Mouse (Mus musculus) intestine, embryonic 15.5 days (tissue): Measurements from ENCODE around the gene Htra1. TPM values are rescaled to one million over a fixed set of nuclear protein-coding genes. Genes with fewer than 3 reads are reported as not detected.

Source experiments
- ATAC-seq: fragments of 200-750 bp; cut with Nextera tagmentation; 2 replicates; pipeline ENCODE4 v1.8.0; 2017; ENCODE audit warnings: moderate TSS enrichment, moderate library complexity
- H3K27ac ChIP-seq: fragments of 300-500 bp; sonication (generic); 2 replicates; pipeline ENCODE4 v1.5.1; 2015; ENCODE audit warnings: mild to moderate bottlenecking, inconsistent platforms
- H3K27me3 ChIP-seq: fragments of 300-500 bp; sonication (generic); replicated peaks from 2 replicates; pipeline ENCODE4 v1.6.1; 2015; ENCODE audit warnings: inconsistent platforms
- H3K36me3 ChIP-seq: fragments of 300-500 bp; sonication (generic); 2 replicates; pipeline ENCODE4 v1.6.1; 2015; ENCODE audit warnings: inconsistent platforms
- H3K4me1 ChIP-seq: fragments of 300-500 bp; sonication (generic); replicated peaks from 2 replicates; pipeline ENCODE4 v1.6.1; 2015; ENCODE audit warnings: inconsistent platforms
- H3K4me2 ChIP-seq: fragments of 300-500 bp; sonication (generic); replicated peaks from 2 replicates; pipeline ENCODE4 v1.6.1; 2015; ENCODE audit warnings: mild to moderate bottlenecking, inconsistent platforms
- H3K4me3 ChIP-seq: fragments of 300-500 bp; sonication (generic); replicated peaks from 2 replicates; pipeline ENCODE4 v1.5.1; 2015; ENCODE audit warnings: inconsistent platforms
- H3K9ac ChIP-seq: fragments of 300-500 bp; sonication (generic); 2 replicates; pipeline ENCODE4 v1.6.1; 2015; ENCODE audit warnings: inconsistent platforms
- H3K9me3 ChIP-seq: fragments of 300-500 bp; sonication (generic); 2 replicates; pipeline ENCODE4 v1.6.1; 2016; ENCODE audit warnings: inconsistent platforms
- WGBS: fragments of 180-500 bp; shearing (Covaris S2); methylation state at CpG from one replicate; pipeline ENCODE4 v1.1.7; 2015; 5-methylcytosine and 5-hydroxymethylcytosine counted together
- polyA plus RNA-seq: library from polyadenylated mRNA; unstranded; fragments of >200 nt; fragmentation: Nextera tagmentation; extraction: Ambion mirVana; gene quantifications from 2 replicates; pipeline ENCODE4 v1.2.1, GENCODE M21; 2015

Gene Htra1
- polyA plus RNA-seq: 16.9 and 18.8 TPM in 2 replicates

DNA sequence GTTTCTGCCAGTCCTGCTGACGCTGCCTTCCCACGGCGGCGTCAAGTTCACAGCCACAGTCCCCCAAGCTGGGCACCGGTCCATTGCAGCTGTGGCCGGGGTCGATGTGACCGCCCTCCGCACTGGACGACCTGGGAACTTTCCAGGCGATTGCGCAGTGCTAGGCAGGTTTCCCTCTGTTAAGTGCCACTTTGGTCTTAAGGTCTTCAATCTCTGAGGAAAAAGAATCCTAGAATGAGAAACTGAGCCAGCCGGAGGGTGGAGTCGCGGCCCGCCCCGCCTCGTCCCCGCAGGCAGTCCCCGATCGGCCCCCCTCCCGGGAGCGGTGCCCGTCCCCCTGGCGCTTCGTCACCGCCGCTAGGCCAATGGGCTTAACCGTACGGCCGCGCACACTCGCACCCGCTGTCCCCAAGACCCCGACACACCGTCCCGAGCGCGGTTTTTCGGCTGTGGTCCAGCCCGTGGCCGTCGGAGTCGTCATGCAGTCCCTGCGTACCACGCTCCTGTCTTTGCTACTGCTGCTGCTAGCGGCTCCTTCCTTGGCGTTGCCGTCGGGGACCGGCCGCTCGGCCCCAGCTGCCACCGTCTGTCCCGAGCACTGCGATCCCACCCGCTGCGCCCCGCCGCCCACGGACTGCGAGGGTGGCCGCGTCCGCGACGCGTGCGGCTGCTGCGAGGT lies at the start of gene Htra1:
Htra1 (plus strand) TSS at position 319 of the 679 bp plus-strand sequence.
- peak within 1 kb of the TSS; percentile 54 for H3K9ac ChIP-seq
- H3K4me1 ChIP-seq: peaks cover 15% of the 10 kb centered on the region
- no peaks in the 10 kb centered on the region for H3K9me3 ChIP-seq
- H3K27ac ChIP-seq: no peak within 1 kb of the TSS
- H3K4me3 ChIP-seq: peak within 1 kb of the TSS; percentile 57
- under 1% methylated on average over 70 of the region's 70 CpGs for WGBS
- H3K4me2 ChIP-seq: peak within 1 kb of the TSS; percentile 94
- peak; percentile 88 for ATAC-seq
- no peaks in the 10 kb centered on the region for H3K36me3 ChIP-seq
- peaks cover 60% of the 10 kb centered on the region for H3K27me3 ChIP-seq

DNA sequence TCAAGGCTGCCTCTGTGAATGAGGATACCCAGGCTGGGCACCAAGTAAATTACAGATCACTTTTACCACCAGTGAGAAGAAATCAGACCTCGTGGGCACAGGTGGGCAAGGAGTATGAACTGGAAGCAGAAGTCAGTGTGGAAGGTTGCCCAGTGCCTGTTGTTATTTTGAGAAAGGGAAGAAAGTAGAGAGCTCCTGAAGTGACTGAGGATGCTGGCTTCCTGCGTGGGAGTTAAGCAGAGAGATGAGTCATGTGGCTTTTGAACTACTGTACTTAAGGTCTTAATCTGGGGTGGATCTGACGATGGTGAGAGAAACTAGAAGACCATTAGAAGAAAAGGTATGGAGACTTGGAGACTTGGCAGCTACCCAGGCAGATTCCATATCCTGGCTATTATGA lies 49.7 kb upstream of the Htra1 start:
- Histone ChIP-seq H3K4me1 (no peaks in the 10 kb centered on the region), H3K4me3 (no peak overlapping the region), H3K27me3 (no peaks in the 10 kb centered on the region), H3K9ac (no peak overlapping the region), H3K27ac (no peak overlapping the region), H3K4me2 (no peak overlapping the region), H3K9me3 (no peaks in the 10 kb centered on the region), H3K36me3 (no peaks in the 10 kb centered on the region)
- no peak for ATAC-seq
- 78% methylated on average over 3 of the region's 3 CpGs for WGBS

DNA sequence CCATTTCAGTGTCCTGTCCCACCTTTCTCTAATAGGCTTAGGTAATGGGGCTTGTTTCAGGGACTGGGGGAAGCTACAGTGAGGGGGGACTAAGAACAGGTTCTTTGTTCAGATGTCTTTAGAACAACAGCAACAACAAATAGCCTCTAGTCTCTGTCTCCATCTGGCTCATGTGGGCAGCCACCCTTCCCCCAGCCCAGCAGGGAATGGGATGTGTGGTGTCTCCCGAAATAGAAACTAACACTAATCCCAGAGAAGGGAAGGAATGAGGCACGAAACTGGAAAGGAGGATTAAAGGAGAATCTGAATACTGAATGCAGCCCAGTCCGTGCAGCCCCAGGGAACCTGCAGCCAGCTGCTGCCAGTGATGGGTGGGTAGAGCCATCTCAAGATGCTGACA lies 48.0 kb upstream of the Htra1 start:
- Histone ChIP-seq H3K4me2 (no peak overlapping the region), H3K4me3 (no peak overlapping the region), H3K27ac (no peak overlapping the region), H3K27me3 (no peaks in the 10 kb centered on the region), H3K9ac (no peak overlapping the region), H3K36me3 (no peaks in the 10 kb centered on the region), H3K4me1 (no peaks in the 10 kb centered on the region), H3K9me3 (no peaks in the 10 kb centered on the region)
- 50% methylated on average over 3 of the region's 3 CpGs for WGBS
- ATAC-seq: no peak

DNA sequence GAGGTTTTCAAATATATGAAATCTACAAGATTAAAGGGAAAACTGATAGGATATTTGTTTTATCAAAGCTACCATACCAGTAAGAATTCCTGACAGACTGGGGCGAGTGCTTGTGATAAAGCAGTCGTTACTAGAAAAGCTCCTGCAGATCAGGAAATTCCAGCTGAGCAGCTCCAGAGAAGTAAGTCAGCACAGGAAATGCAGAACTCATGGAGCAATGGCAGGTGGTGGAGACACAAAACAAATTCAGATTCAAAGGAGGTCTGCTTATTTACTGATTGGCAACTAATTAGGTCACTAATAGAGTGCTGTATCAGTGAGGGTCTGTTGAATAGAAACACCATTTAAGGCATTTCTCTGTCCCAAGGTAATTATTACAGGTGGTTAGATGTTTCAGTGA lies 45.0 kb upstream of the Htra1 start:
- 32% methylated on average over 2 of the region's 2 CpGs for WGBS
- Histone ChIP-seq H3K36me3 (no peaks in the 10 kb centered on the region), H3K4me1 (no peaks in the 10 kb centered on the region), H3K9ac (no peak overlapping the region), H3K4me2 (no peak overlapping the region), H3K4me3 (no peak overlapping the region), H3K9me3 (no peaks in the 10 kb centered on the region), H3K27ac (no peak overlapping the region), H3K27me3 (no peaks in the 10 kb centered on the region)
- no peak for ATAC-seq

DNA sequence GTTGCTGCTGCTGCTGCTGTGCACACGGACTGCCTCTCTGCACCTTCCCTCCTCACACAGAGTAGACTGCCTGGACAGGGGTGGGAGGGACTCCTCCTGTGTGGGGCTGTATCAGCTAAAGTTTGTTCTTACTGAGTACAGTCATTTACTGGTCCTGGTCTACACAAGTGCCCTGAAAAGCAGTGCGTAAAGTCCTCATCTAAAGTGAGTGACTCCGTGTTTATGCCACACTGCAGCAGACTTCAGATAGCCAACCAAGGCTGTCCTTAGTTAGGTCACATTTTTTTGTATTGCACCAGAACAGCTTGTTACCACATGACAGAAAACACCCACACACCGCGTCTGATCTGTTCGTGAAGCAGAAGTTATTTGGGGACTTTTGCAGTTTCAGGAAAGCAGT lies 42.9 kb upstream of the Htra1 start:
- no peak overlapping the region for H3K27ac ChIP-seq
- H3K9me3 ChIP-seq: no peaks in the 10 kb centered on the region
- no peaks in the 10 kb centered on the region for H3K36me3 ChIP-seq
- 78% methylated on average over 6 of the region's 6 CpGs for WGBS
- H3K4me3 ChIP-seq: no peak overlapping the region
- ATAC-seq: no peak
- H3K4me1 ChIP-seq: no peaks in the 10 kb centered on the region
- no peak overlapping the region for H3K9ac ChIP-seq
- no peaks in the 10 kb centered on the region for H3K27me3 ChIP-seq
- no peak overlapping the region for H3K4me2 ChIP-seq

DNA sequence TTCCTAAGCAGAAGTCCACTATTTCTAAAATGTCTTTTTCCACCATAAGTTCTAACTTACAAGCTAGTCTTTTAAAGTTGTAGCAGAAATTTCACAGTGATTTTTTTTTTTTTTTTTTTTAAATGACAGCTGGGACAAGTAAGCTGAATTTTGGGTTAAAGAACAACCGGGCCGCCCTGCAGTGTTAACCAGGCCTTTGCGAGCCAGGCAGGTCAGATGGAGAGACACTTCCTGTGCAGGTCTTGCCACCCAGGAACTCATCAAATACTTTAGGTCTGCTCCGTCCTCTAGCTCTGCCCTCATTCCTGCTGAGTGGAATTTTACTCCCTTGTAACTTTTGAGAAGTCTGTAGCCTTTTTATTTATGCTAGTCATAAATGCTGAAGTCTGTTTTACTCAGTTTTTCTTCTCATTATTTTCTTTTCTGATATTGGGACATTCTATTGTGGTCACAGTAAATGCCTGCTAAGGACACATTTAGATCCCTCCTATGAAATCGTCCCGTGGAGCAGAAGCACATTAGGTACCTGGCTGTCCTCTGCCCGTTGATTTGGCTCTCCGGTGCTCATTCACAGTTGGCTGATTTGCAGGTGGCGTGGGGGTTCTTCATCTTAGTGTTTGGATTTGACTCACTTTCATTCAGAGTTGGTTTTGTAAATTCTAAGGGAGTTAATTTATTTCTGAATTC lies 40.8 kb upstream of the Htra1 start:
- no peak overlapping the region for H3K27ac ChIP-seq
- 74% methylated on average over 9 of the region's 9 CpGs for WGBS
- no peaks in the 10 kb centered on the region for H3K9me3 ChIP-seq
- no peak for ATAC-seq
- H3K36me3 ChIP-seq: no peaks in the 10 kb centered on the region
- H3K4me3 ChIP-seq: no peak overlapping the region
- no peaks in the 10 kb centered on the region for H3K4me1 ChIP-seq
- no peaks in the 10 kb centered on the region for H3K27me3 ChIP-seq
- H3K9ac ChIP-seq: no peak overlapping the region
- no peak overlapping the region for H3K4me2 ChIP-seq

DNA sequence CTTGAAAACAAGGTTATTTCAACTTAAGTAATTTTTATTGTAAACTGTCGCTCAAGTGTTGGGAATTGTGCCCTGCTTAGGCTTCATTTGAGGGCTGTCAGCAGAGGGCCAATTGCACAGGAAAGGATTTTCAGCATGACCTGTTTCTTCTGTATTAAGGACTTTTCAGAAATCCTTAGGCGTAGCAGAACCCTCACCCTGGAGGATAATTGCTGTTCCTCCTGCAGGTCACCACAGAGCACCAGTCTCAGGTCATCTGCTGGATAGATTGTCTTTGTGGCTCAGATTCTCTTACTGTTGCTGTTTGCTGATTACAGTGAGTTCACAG lies 40.3 kb upstream of the Htra1 start:
- no peak for ATAC-seq
- no peaks in the 10 kb centered on the region for H3K9me3 ChIP-seq
- H3K27me3 ChIP-seq: no peaks in the 10 kb centered on the region
- no peaks in the 10 kb centered on the region for H3K4me1 ChIP-seq
- H3K4me3 ChIP-seq: no peak overlapping the region
- H3K27ac ChIP-seq: no peak overlapping the region
- WGBS: 89% methylated on average over 2 of the region's 2 CpGs
- no peak overlapping the region for H3K9ac ChIP-seq
- no peaks in the 10 kb centered on the region for H3K36me3 ChIP-seq
- H3K4me2 ChIP-seq: no peak overlapping the region

DNA sequence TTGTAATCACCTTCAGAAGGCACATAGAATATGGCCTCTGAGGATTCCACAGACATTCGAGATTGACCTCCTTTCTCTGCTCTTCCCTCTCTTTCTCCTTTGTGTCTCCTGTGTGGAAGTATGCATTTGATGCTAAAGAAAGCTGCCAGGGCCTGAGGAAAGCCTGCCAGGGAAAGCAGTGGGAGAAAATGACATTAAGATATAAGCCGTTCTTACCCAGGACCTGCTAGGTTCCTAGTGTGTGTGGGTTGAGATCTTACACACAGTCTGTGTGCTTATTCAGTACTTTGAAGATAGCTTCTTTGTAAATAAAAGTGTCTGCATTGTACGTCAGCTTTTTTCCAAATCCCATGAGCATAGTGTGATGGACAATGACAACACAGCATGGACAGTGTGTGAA lies 39.8 kb upstream of the Htra1 start:
- H3K36me3 ChIP-seq: no peaks in the 10 kb centered on the region
- H3K27ac ChIP-seq: no peak overlapping the region
- H3K9me3 ChIP-seq: no peaks in the 10 kb centered on the region
- no peak overlapping the region for H3K4me3 ChIP-seq
- no peak overlapping the region for H3K4me2 ChIP-seq
- no peak overlapping the region for H3K9ac ChIP-seq
- ATAC-seq: no peak
- H3K4me1 ChIP-seq: no peaks in the 10 kb centered on the region
- 75% methylated on average over 3 of the region's 3 CpGs for WGBS
- no peaks in the 10 kb centered on the region for H3K27me3 ChIP-seq

DNA sequence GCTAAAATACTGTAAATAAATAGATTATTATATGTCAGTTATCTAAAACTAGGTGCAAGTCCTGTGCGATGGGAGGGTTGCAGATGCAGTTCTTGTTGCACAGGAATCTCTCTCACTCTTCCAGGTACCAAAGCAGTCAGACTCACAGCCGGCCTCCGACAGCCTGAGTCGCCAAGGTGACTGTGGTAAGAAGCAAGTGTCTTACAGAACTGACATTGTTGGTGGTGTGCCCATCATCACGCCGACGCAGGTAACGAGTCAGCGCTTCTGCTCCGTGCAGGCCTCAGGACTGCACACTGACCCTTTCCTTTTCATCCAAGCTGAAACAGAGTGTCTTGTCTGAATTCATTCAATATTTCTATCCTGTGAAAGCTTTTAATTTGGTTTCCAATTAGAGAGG lies 38.7 kb upstream of the Htra1 start:
- H3K4me1 ChIP-seq: no peaks in the 10 kb centered on the region
- no peak overlapping the region for H3K4me2 ChIP-seq
- 91% methylated on average over 10 of the region's 10 CpGs for WGBS
- no peak overlapping the region for H3K27ac ChIP-seq
- no peaks in the 10 kb centered on the region for H3K36me3 ChIP-seq
- H3K9me3 ChIP-seq: no peaks in the 10 kb centered on the region
- ATAC-seq: no peak
- H3K9ac ChIP-seq: no peak overlapping the region
- no peak overlapping the region for H3K4me3 ChIP-seq
- no peaks in the 10 kb centered on the region for H3K27me3 ChIP-seq

DNA sequence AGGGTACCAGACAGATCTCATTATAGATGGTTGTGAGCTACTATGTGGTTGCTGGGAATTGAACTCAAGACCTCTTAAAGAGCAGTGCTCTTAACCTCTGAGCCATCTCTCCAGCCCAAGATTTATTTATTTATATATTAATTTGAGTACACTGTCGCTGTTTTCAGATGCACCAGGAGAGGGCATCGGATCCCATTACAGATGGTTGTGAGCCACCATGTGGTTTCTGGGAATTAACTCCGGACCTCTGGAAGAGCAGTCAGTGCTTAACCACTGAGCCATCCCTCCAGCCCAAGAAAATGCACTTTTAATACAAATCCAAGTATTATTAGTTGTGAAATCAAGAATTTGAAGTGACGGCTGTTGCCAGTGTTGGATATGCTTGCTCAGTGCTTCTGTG lies 37.5 kb upstream of the Htra1 start:
- Histone ChIP-seq H3K36me3 (no peaks in the 10 kb centered on the region; the same call in 1 of the 2 replicates), H3K4me1 (no peaks in the 10 kb centered on the region), H3K27me3 (no peaks in the 10 kb centered on the region), H3K4me2 (no peak overlapping the region), H3K9ac (no peak overlapping the region), H3K4me3 (no peak overlapping the region), H3K27ac (no peak overlapping the region), H3K9me3 (no peaks in the 10 kb centered on the region)
- 86% methylated on average over 4 of the region's 4 CpGs for WGBS
- ATAC-seq: no peak

DNA sequence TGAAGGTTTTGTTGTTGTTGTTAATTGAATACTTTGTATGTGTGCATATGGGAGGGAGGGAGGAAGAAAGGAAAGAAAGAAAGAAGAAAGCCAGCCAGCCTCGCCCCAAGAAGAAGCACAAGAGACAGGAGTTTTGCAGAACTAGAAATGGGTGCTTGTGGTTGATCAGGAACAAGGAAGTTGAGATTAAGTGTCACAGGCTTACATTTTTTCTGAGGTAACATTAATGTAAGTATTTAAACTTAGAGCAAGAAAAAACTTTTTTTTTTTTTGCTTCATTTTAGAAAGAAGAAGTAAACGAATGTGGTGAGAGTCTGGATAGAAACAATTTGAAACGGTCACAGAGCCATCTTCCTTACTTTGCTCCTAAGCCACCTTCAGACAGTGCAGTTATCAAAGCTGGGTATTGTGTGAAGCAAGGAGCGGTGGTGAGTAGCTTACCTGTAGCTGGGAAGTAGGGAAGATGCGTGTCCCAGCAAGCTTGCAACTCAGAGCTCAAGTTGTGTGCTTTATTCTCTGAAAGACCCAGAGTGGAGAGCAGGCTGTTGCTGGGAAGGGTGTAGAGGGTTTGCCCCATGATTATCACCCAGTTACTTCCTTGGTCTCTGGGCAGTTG lies 35.6 kb upstream of the Htra1 start:
- H3K27me3 ChIP-seq: no peaks in the 10 kb centered on the region
- H3K4me1 ChIP-seq: no peaks in the 10 kb centered on the region
- no peaks in the 10 kb centered on the region; the same call in 1 of the 2 replicates for H3K36me3 ChIP-seq
- no peaks in the 10 kb centered on the region for H3K9me3 ChIP-seq
- H3K9ac ChIP-seq: no peak overlapping the region
- 92% methylated on average over 5 of the region's 5 CpGs for WGBS
- no peak overlapping the region for H3K27ac ChIP-seq
- no peak for ATAC-seq
- no peak overlapping the region for H3K4me2 ChIP-seq
- no peak overlapping the region for H3K4me3 ChIP-seq

DNA sequence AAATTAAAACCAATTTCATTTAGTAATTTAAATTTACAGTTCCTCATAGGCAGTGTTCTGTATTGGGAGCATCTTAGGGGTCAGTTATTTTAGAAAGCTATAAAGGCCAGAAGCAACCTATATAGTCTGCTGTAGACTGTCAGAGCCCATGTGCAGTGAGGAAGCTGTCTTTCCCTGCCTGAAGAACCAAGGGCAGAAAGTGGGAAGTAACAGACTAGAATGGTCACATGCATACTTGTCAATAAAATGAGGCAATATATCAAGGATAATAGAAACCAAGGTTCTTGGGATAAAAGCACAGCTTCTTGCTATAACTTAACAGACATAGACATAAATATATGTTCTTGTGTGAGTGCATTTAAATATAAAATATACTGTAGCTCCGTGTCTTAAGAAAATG lies 33.0 kb upstream of the Htra1 start:
- Histone ChIP-seq H3K27ac (no peak overlapping the region), H3K4me1 (no peaks in the 10 kb centered on the region), H3K4me3 (no peak overlapping the region), H3K9me3 (no peaks in the 10 kb centered on the region), H3K27me3 (no peaks in the 10 kb centered on the region), H3K36me3 (no peaks in the 10 kb centered on the region; the same call in 1 of the 2 replicates), H3K4me2 (no peak overlapping the region), H3K9ac (no peak overlapping the region)
- WGBS: 92% methylated on average over 1 of the region's 1 CpGs
- no peak for ATAC-seq
